Mouse (Mus musculus) skeletal muscle tissue, postnatal 0 days (tissue): Measurements from ENCODE around the gene Gimap3. TPM values are rescaled to one million over a fixed set of nuclear protein-coding genes. Genes with fewer than 3 reads are reported as not detected.

Experiments used
- polyA plus RNA-seq: library from polyadenylated mRNA; unstranded; fragments of >200 nt; fragmentation: Nextera tagmentation; extraction: Ambion mirVana; gene quantifications from 2 replicates; pipeline ENCODE4 v1.2.1, GENCODE M21; 2015

Gimap3 gene
- polyA plus RNA-seq, result not detected in 2 replicates

GRCm38 (mm10) chr6:48770696-48771095, at the start of gene Gimap3:
Gene Gimap3, minus strand, starts transcription at chr6:48770851.

GRCm38 (mm10) chr6:48745959-48746889, 24.4 kb downstream of the Gimap3 start, which contains the start of gene Gimap5:
Gene Gimap5, plus strand, starts transcription at chr6:48746197.

GRCm38 (mm10) chr6:48738961-48739779, 31.5 kb downstream of the Gimap3 start, which contains the start of gene Gimap1:
Gene Gimap1, plus strand, starts transcription at chr6:48739054.

GRCm38 (mm10) chr6:48718455-48718854, 52.2 kb downstream of the Gimap3 start, which contains the start of the genes Gm28053 and Gimap7:
Gene Gm28053, plus strand, starts transcription at chr6:48718607.
Gene Gimap7, plus strand, starts transcription at chr6:48718621.

Other genes starting within 250 kb of the Gimap3 start
- gene Atp6v0e2, start 233.2 kb downstream of the Gimap3 start, polyA plus RNA-seq, result 21.0 and 24.8 TPM in 2 replicates
- gene Lrrc61, start 216.1 kb downstream of the Gimap3 start, polyA plus RNA-seq, result 8.8 and 9.2 TPM in 2 replicates
- 77.5 and 103 TPM in 2 replicates for gene Rarres2, start 198.1 kb downstream of the Gimap3 start, polyA plus RNA-seq
- 3.5 and 4.2 TPM in 2 replicates for gene Gm45021, start 181.2 kb downstream of the Gimap3 start, polyA plus RNA-seq
- 22.8 and 23.9 TPM in 2 replicates for gene Repin1, start 177.0 kb downstream of the Gimap3 start, polyA plus RNA-seq
- not detected in 2 replicates for gene Gm44965, start 176.9 kb downstream of the Gimap3 start, polyA plus RNA-seq
- 3.7 and 3.8 TPM in 2 replicates for gene Zfp775, start 168.8 kb downstream of the Gimap3 start, polyA plus RNA-seq
- gene AI854703, start 144.1 kb downstream of the Gimap3 start, polyA plus RNA-seq, result 0.27 and 0.48 TPM in 2 replicates
- gene Gimap8, start 123.6 kb downstream of the Gimap3 start, polyA plus RNA-seq, result 1.7 and 1.8 TPM in 2 replicates
- 2.9 and 3.4 TPM in 2 replicates for gene Gimap9, start 94.7 kb downstream of the Gimap3 start, polyA plus RNA-seq
- gene Gimap4, start 86.3 kb downstream of the Gimap3 start, polyA plus RNA-seq, result 14.6 and 16.2 TPM in 2 replicates
- gene Gimap6, start 62.6 kb downstream of the Gimap3 start, polyA plus RNA-seq, result 19.4 and 22.7 TPM in 2 replicates
- gene Gm28053, start 52.2 kb downstream of the Gimap3 start, polyA plus RNA-seq, result 1.6 and 2.3 TPM in 2 replicates
- not detected in 2 replicates for gene Gimap7, start 52.2 kb downstream of the Gimap3 start, polyA plus RNA-seq
- gene Gimap1, start 31.8 kb downstream of the Gimap3 start, polyA plus RNA-seq, result 11.1 and 12.1 TPM in 2 replicates
- gene Gimap5, start 24.7 kb downstream of the Gimap3 start, polyA plus RNA-seq, result 8.5 and 9.6 TPM in 2 replicates
- 37.3 and 41.8 TPM in 2 replicates for gene Tmem176a, start 70.1 kb upstream of the Gimap3 start, polyA plus RNA-seq
- 112 and 122 TPM in 2 replicates for gene Tmem176b, start 70.6 kb upstream of the Gimap3 start, polyA plus RNA-seq
- 0.12 TPM in 1 of 2 replicates, not detected in the other for gene Aoc1, start 102.0 kb upstream of the Gimap3 start, polyA plus RNA-seq
- gene 1600015I10Rik, start 159.0 kb upstream of the Gimap3 start, polyA plus RNA-seq, result 0.09 TPM in 1 of 2 replicates, not detected in the other
- not detected in 2 replicates for gene Doxl2, start 204.1 kb upstream of the Gimap3 start, polyA plus RNA-seq
- gene Svs1, start 216.0 kb upstream of the Gimap3 start, polyA plus RNA-seq, result not detected in 2 replicates